Mouse (Mus musculus): ENCODE results near the gene Atp8a2. TPM values are rescaled to one million over a fixed set of nuclear protein-coding genes. Genes with fewer than 3 reads are reported as not detected.
A peak's percentile ranks its signal among the peaks of the same experiment; 100 is the strongest.
"Not testable (repeated sequence)": the region's sequence is repeated elsewhere in the genome, so short reads cannot be mapped to it uniquely, and the experiment has no call there.

Gene Atp8a2
- polyA plus RNA-seq, 1 experiment from 2014 or later = 0.74 TPM

DNA sequence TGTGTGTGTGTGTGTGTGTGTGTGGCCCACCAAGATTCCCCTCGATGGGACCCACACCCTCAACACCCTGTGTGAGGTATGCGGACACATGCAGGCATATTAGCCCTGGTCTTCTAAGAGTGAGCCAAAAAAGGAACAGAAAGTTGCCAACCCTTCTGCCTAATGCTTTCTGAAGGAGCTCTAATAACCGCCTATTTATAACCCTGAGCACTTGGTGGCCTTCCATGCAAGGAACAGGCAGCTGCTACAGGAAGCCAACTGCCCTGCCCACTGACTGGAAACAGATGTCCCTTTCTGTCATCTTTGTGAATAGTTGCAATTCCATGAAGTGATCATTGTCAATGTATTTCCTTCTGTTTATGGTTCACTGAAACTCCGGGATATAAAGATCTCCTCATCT is 475.0 kb downstream of the Atp8a2 start:
- Histone ChIP-seq H3K4me2 (replicated peaks; ENCODE audit: low read depth, low read length) (no peak overlapping the region), H3K36me3 (ENCODE audit: control insufficient read depth, insufficient read depth, low read length) (no peaks in the 10 kb centered on the region), H3K27ac (ENCODE audit: low read depth, low read length) (no peak overlapping the region), H3K4me3 (ENCODE audit: low read length) (no peak overlapping the region), H3K4me1 (ENCODE audit: control insufficient read depth, insufficient read depth, low read length) (no peaks in the 10 kb centered on the region), H3K9ac (ENCODE audit: low read depth, low read length) (no peak overlapping the region), H3K27me3 (ENCODE audit: control insufficient read depth, insufficient read depth, low read length) (no peaks in the 10 kb centered on the region), H3K9me3 (ENCODE audit: control insufficient read depth, low read length) (no peaks in the 10 kb centered on the region)
- 76% methylated on average over 4 of the region's 4 CpGs for WGBS
- ATAC-seq (ENCODE audit: low FRiP score, low TSS enrichment) = no peak

DNA sequence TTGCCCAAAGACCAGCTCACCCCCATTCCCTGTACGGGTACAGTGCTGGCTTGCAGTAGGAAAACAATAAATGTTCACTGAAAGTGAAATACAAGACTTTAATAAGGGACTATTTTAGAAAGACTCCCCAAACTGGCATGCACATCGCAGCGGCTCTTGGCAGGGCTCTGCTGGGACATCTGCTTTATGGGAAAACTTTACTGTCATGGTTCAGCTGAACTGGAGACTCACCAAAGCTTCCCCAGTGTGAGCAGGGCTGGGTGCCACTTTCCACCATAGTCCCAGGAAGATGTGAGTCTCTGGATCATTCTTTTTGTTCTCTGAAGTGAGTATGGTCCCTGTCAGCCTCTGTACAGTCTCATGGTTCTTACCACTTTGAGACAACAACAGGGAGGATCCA is 475.6 kb downstream of the Atp8a2 start:
- Histone ChIP-seq H3K36me3 (ENCODE audit: control insufficient read depth, insufficient read depth, low read length) (no peaks in the 10 kb centered on the region), H3K27ac (ENCODE audit: low read depth, low read length) (no peak overlapping the region), H3K4me3 (ENCODE audit: low read length) (no peak overlapping the region), H3K27me3 (ENCODE audit: control insufficient read depth, insufficient read depth, low read length) (no peaks in the 10 kb centered on the region), H3K4me1 (ENCODE audit: control insufficient read depth, insufficient read depth, low read length) (no peaks in the 10 kb centered on the region), H3K9me3 (ENCODE audit: control insufficient read depth, low read length) (no peaks in the 10 kb centered on the region), H3K9ac (ENCODE audit: low read depth, low read length) (no peak overlapping the region), H3K4me2 (replicated peaks; ENCODE audit: low read depth, low read length) (no peak overlapping the region)
- ATAC-seq (ENCODE audit: low FRiP score, low TSS enrichment) = no peak
- WGBS = 79% methylated on average over 3 of the region's 3 CpGs

DNA sequence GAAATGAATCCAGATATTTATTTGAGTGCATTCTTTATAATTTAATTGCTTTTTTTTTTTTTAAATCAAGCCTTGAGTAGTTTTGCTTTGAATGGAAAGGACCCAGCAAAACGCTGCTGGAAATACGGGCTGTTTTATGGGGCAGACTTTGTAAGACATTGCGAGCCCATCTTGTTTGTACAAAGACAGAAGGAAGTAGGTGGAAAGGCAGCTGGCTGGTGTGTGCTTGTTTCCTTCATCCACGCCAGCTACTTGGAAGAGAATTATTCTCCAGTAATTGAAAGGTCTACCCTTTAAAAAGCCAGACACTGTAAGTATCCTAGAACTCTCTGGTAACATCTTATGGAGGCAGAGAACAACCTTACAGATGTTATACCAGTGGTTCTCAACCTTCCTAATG is 476.6 kb downstream of the Atp8a2 start:
- 86% methylated on average over 4 of the region's 4 CpGs for WGBS
- H3K27ac ChIP-seq (ENCODE audit: low read depth, low read length) = no peak overlapping the region
- ATAC-seq (ENCODE audit: low FRiP score, low TSS enrichment) = no peak

DNA sequence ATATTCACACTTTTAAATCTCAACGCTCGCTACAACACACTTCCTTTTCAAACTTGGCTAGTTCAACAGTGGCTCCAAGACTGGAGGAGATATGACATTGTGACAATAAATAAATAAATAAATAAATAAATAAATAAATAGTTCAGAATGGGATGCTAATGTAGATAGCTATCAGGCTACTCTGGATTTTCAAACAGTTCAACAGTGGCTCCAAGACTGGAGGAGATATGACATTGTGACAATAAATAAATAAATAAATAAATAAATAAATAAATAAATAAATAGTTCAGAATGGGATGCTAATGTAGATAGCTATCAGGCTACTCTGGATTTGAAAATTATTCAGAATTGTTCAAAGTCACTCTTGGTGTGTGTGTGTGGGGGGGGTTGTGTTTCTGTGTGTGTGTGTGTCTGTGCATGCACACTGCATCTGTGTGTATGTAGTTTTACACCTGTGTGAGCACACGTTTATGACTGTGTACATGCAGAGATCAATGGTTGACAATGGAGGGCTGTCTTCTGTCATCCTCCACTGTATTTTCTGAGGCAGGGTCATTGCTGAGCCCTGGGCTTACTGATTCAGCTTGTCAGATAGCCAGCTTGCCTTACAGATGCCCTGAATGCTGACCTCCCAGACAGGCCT is 480.4 kb downstream of the Atp8a2 start:
- not testable (repeated sequence) for H3K36me3 ChIP-seq (ENCODE audit: control insufficient read depth, insufficient read depth, low read length); H3K4me3 ChIP-seq (ENCODE audit: low read length); H3K9me3 ChIP-seq (ENCODE audit: control insufficient read depth, low read length); H3K27me3 ChIP-seq (ENCODE audit: control insufficient read depth, insufficient read depth, low read length); H3K27ac ChIP-seq (ENCODE audit: low read depth, low read length); ATAC-seq (ENCODE audit: low FRiP score, low TSS enrichment); H3K4me1 ChIP-seq (ENCODE audit: control insufficient read depth, insufficient read depth, low read length); H3K4me2 ChIP-seq (replicated peaks; ENCODE audit: low read depth, low read length); H3K9ac ChIP-seq (ENCODE audit: low read depth, low read length)
- WGBS = 77% methylated on average over 3 of the region's 3 CpGs

More for the DNA sequence above, 476.6 kb downstream of the Atp8a2 start:
- Histone ChIP-seq H3K27me3 (ENCODE audit: control insufficient read depth, insufficient read depth, low read length) (no peaks in the 10 kb centered on the region), H3K36me3 (ENCODE audit: control insufficient read depth, insufficient read depth, low read length) (no peaks in the 10 kb centered on the region), H3K9ac (ENCODE audit: low read depth, low read length) (no peak overlapping the region), H3K4me3 (ENCODE audit: low read length) (no peak overlapping the region), H3K4me1 (ENCODE audit: control insufficient read depth, insufficient read depth, low read length) (0 out of 2 replicates have a peak, but pooled peaks cover 3% of the 10 kb centered on the region), H3K9me3 (ENCODE audit: control insufficient read depth, low read length) (no peaks in the 10 kb centered on the region), H3K4me2 (replicated peaks; ENCODE audit: low read depth, low read length) (no peak overlapping the region)

DNA sequence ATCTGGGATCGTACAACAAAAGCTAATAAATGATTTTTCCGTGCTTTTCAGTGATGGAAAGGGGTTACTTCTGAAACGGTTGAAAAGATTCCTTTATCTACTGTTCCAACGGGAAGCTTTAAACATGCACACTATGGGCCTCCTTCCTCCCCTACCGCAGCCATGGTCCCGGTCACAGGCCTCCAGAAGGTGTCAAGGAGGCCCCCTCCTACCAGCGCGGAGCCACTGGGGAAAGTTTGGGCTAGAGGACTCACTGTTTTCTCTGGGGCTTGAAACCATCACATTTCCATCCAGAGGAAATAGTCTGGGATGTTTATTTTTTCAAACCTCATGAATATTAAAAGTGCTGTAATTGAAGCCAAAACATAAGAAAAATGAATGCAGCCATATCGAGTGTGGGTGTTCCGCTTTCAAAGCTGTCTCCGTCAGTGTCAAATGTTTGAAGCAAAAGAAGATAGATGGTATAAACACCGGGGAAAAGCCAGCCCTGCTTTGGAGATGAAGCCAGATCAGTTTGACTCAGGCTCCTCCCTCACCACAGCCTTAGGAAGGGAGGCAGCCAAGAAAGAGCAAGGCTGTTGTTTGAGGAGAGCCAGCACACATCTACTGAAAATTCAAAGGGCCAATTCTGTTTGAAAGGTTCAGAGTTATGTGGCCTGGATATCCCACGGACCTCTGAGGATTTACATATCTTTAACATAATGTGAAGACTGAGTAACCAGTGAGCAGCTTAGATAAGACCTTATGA is 481.1 kb downstream of the Atp8a2 start:
- Histone ChIP-seq H3K4me2 (replicated peaks; ENCODE audit: low read depth, low read length) (no peak overlapping the region), H3K9ac (ENCODE audit: low read depth, low read length) (no peak overlapping the region), H3K36me3 (ENCODE audit: control insufficient read depth, insufficient read depth, low read length) (no peaks in the 10 kb centered on the region), H3K4me1 (ENCODE audit: control insufficient read depth, insufficient read depth, low read length) (0 out of 2 replicates have a peak, but pooled peaks cover 3% of the 10 kb centered on the region), H3K27ac (ENCODE audit: low read depth, low read length) (no peak overlapping the region), H3K4me3 (ENCODE audit: low read length) (no peak overlapping the region), H3K27me3 (ENCODE audit: control insufficient read depth, insufficient read depth, low read length) (no peaks in the 10 kb centered on the region), H3K9me3 (ENCODE audit: control insufficient read depth, low read length) (no peaks in the 10 kb centered on the region)
- 0 out of 2 replicates have a peak, but pooled peaks have one; percentile 60 for ATAC-seq (ENCODE audit: low FRiP score, low TSS enrichment)
- 26% methylated on average over 13 of the region's 13 CpGs for WGBS

DNA sequence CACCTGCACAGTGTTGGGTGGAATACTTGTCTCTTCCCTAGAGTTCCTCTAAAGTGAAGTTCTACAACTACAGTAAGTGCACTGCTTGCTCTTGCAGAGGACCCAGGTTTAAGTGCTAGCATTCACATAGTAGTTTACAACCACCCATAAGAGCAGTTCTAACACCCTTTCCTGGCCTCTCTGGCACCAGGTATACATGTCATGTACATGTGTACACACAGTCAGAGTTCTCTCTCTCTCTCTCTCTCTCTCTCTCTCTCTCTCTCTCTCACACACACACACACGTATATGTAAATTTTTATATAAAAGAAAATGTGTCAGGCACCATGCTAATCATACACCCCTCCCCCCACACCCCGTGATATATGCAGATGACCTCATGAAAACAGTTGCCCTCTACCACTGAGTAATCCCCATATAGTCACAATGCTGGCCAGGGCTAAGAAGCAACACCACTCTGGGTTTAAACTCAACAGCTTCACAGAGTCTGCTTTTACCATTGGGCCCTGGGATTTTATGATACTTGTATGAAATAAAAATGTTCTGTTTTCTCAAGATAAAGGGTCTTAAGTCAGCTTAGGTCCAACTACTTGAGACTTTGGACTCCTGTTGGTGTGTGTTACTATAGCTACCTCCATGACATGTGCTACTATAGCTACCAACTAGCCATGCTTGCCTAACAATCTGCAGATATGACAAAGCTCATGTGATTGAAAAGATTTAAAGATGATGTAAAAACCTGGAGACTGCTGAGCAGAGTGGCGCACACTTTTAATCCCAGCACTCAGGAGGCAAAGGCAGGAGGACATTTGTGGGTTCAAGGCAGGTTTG is 487.3 kb downstream of the Atp8a2 start:
- 86% methylated on average over 3 of the region's 3 CpGs for WGBS
- no peak overlapping the region for H3K4me3 ChIP-seq (ENCODE audit: low read length)
- H3K36me3 ChIP-seq (ENCODE audit: control insufficient read depth, insufficient read depth, low read length) = no peaks in the 10 kb centered on the region
- no peaks in the 10 kb centered on the region for H3K4me1 ChIP-seq (ENCODE audit: control insufficient read depth, insufficient read depth, low read length)
- no peaks in the 10 kb centered on the region for H3K27me3 ChIP-seq (ENCODE audit: control insufficient read depth, insufficient read depth, low read length)
- H3K4me2 ChIP-seq (replicated peaks; ENCODE audit: low read depth, low read length) = no peak overlapping the region
- no peak overlapping the region for H3K27ac ChIP-seq (ENCODE audit: low read depth, low read length)
- no peaks in the 10 kb centered on the region for H3K9me3 ChIP-seq (ENCODE audit: control insufficient read depth, low read length)
- ATAC-seq (ENCODE audit: low FRiP score, low TSS enrichment) = no peak
- H3K9ac ChIP-seq (ENCODE audit: low read depth, low read length) = no peak overlapping the region

DNA sequence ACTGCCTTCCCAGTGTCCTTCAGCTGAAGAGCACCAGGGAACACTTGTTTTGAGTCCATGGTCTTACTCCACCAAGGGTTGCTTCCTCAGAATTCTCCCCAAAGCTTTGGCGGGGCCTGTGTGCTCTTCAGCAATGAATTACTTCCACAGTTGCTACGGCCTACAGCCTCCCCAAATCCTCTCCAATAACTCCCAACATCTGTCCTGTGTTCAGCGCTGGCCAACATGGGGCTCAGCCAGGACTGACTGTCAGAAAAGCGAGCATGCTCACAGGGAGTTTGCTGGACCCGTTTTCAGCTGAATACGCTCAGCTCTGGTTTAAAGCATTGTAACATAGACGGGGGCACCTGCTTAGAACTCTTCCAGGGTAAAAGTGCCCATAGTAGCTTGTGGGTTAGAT is 489.0 kb downstream of the Atp8a2 start:
- 74% methylated on average over 7 of the region's 7 CpGs for WGBS
- Histone ChIP-seq H3K9me3 (ENCODE audit: control insufficient read depth, low read length) (no peaks in the 10 kb centered on the region), H3K4me3 (ENCODE audit: low read length) (no peak overlapping the region)

DNA sequence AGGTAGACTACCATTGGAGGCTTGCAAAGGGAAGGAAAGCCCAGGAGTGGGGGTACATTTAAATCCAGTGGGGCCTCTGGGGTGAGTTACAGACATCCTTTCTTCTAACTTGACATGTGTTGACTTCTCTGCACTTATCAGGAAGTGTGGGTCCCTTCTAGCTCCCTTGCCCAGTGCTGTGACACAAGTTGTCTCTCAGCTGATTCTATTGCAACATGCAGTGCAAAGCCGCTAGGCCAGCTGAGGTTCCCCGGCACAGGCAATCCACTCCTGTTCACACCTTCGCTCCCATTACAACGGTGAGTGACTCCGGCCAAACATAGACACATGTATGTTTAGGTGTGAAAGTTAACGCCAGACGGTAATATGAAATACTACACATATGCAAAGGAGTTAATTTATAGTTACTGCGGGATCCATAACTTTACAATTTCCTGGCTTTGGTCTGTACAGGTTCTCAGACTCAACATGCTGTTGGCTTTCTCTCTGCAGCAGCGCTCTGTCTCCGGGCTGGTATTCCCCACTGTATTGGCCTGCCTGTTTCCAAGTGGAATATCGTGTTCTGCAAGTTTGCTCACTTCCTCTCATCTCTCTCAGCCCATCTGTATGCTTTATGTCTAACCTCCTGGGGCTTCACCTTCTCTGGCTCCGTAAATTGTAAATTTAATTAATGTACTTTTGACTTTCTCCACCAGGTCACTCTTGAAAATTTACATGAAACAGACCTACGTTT is 491.5 kb downstream of the Atp8a2 start:
- no peaks in the 10 kb centered on the region for H3K9me3 ChIP-seq (ENCODE audit: control insufficient read depth, low read length)
- 60% methylated on average over 13 of the region's 13 CpGs for WGBS

More for the DNA sequence above, 489.0 kb downstream of the Atp8a2 start:
- no peak overlapping the region for H3K4me2 ChIP-seq (replicated peaks; ENCODE audit: low read depth, low read length)
- no peak for ATAC-seq (ENCODE audit: low FRiP score, low TSS enrichment)
- no peak overlapping the region for H3K27ac ChIP-seq (ENCODE audit: low read depth, low read length)
- H3K9ac ChIP-seq (ENCODE audit: low read depth, low read length) = no peak overlapping the region
- no peaks in the 10 kb centered on the region for H3K36me3 ChIP-seq (ENCODE audit: control insufficient read depth, insufficient read depth, low read length)
- no peaks in the 10 kb centered on the region for H3K4me1 ChIP-seq (ENCODE audit: control insufficient read depth, insufficient read depth, low read length)
- no peaks in the 10 kb centered on the region for H3K27me3 ChIP-seq (ENCODE audit: control insufficient read depth, insufficient read depth, low read length)

More for the DNA sequence above, 491.5 kb downstream of the Atp8a2 start:
- no peak for ATAC-seq (ENCODE audit: low FRiP score, low TSS enrichment)
- H3K4me3 ChIP-seq (ENCODE audit: low read length) = no peak overlapping the region
- no peak overlapping the region for H3K27ac ChIP-seq (ENCODE audit: low read depth, low read length)
- H3K4me2 ChIP-seq (replicated peaks; ENCODE audit: low read depth, low read length) = no peak overlapping the region
- H3K27me3 ChIP-seq (ENCODE audit: control insufficient read depth, insufficient read depth, low read length) = no peaks in the 10 kb centered on the region
- H3K9ac ChIP-seq (ENCODE audit: low read depth, low read length) = no peak overlapping the region
- 0 out of 2 replicates have a peak, but pooled peaks cover 5% of the 10 kb centered on the region for H3K4me1 ChIP-seq (ENCODE audit: control insufficient read depth, insufficient read depth, low read length)
- H3K36me3 ChIP-seq (ENCODE audit: control insufficient read depth, insufficient read depth, low read length) = no peaks in the 10 kb centered on the region
